Mouse (Mus musculus) WW6 (cell line): ENCODE data around the gene Olfr535.
"Not testable (repeated sequence)": the region's sequence is repeated elsewhere in the genome, so short reads cannot be mapped to it uniquely, and the experiment has no call there.

Experiments
- DNase-seq: peaks from one replicate; pipeline ENCODE4 v3.0.0-alpha.2; 2013; ENCODE audit warnings: low read depth, low spot score

Olfr535 gene

GRCm38 (mm10) chr7:140483916-140484315 lies at the start of gene Olfr535:
Gene Olfr535 (plus strand): TSS chr7:140484216.
- DNase-seq = no peak

- DNase-seq = no peak
Observed at GRCm38 (mm10) chr7:140443141-140443540, 40.9 kb upstream of the Olfr535 start.

- DNase-seq = not testable (repeated sequence)
Observed at GRCm38 (mm10) chr7:140463070-140463469, 20.9 kb upstream of the Olfr535 start, which contains the start of gene Olfr533. Gene Olfr533 (plus strand): TSS chr7:140463370.

DNA sequence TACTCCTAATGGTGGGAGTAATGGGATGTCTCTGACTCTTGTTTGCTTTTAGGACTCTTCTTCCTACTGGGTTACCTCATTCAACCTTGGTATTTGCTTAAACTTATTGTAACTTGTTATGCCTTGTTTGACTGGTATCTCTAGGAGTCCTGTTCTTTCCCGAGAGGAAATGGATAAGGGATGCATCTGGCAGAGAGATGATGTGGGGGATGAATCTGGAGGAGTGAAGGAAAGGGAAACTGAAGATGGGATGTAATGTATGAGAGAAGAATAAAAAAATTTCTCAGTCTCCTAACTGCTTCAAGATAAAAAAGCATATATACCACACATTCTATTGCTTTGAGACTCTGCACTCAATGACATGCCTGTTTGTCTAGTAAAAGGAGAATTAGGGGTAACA lies 6.1 kb upstream of the Olfr535 start:
- no peak for DNase-seq

DNA sequence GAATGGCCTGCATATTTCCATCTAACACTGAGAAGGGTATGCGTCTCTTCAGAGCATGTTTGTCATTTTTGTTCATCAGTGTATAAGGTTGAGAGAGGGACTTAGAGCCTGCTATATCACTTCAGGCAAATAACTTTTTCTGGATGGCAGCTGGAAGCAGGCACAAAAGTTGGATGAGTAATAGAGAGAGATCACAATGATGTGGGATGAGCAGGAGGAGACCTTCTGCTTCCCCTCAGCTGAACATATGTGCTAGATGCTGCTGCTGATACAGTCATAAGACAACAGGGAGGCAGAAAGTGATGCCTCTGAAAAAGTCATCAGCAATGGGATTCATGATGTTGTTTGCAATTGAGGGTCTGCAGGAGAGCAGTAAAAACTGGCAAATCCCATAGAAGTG lies 5.3 kb upstream of the Olfr535 start:
- no peak for DNase-seq

GRCm38 (mm10) chr7:140488981-140489380 lies 5.0 kb downstream of the Olfr535 start:
- DNase-seq = no peak

GRCm38 (mm10) chr7:140494231-140494630 lies 10.2 kb downstream of the Olfr535 start:
- DNase-seq = no peak

DNA sequence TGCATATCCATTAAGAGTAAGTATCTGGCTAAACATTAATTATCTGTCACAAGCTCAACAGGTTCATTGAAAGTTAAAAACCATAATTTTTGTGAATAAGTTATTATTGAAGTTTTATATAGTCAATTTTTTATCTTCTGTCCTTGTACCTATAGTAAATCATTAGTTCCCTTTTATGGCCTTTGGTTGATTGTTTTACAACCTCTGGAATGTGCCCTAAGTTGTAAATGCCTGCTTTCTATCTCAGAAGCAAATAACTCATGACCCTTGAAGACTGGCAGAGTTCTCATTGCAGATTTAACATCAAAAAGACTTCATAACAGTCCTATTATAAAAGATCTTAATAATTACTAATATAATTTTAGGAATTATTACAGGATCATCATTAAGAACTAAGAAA lies 10.7 kb downstream of the Olfr535 start:
- DNase-seq = no peak

DNA sequence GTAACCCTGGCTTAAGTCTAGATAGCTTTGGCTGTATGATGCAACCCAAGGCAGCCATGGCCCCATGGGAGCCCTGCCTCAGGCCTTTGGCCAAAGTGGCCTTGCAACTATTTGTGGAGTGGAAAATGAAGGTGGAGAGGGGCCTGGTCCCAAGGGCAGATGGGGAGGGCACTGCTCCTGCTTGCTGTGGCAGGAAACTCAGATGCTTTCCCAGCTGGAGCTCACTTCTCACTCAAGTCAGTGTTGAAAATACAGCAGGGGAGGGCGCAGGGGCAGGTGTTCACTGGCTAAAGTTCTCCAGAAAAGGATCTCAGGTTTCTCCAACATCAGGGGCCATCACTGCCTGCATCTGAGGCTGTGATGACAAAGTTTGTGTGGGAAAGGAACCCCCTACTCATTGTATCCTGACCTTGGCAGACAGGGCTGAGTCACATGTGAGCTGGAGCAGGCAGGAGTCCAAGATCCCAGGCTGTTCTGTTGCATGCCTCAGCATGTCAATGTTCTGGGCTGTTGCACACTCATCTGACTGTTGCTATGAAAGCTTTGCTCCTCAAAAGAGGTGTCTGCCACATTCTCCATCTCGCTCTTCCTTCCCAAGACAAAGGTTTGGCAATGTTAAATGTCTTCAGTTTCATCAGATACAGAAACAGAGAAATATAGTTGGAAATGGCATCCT lies 23.5 kb downstream of the Olfr535 start, which contains the start of gene Olfr536:
Gene Olfr536 (minus strand): TSS at position 51 of the 676 bp plus-strand sequence.
- not testable (repeated sequence) for DNase-seq

GRCm38 (mm10) chr7:140539746-140540145 lies 55.7 kb downstream of the Olfr535 start:
- DNase-seq = no peak
